Mouse (Mus musculus): ENCODE measurements at regions not wholly inside any gene's neighbourhood (a gene's known extent, or its start where the extent isn't known, plus 50 kb on each side); places are given as distances from the start of the nearest gene placed in this dataset.
A peak's percentile ranks its signal among the peaks of the same experiment; 100 is the strongest.

- no peak for TF ChIP-seq CTCF (IDR thresholded peaks at IDR 0.05)
- intact Hi-C loops (cut with DNase I): no loop called here
- DNase-seq: no peak
- Histone ChIP-seq H3K4me3 (no peak overlapping the region), H3K27ac (no peak overlapping the region)
Observed at GRCm38 (mm10) chr11:8061573-8061972, 602.8 kb downstream of the Tns3 start.

- Histone ChIP-seq H3K27ac (0 out of 2 replicates have a peak overlapping the region, but pooled peaks have one; percentile 28), H3K4me3 (no peak overlapping the region)
- TF ChIP-seq CTCF (IDR thresholded peaks at IDR 0.05): no peak
- DNase-seq: no peak
- intact Hi-C loops (cut with DNase I): no loop called here
Observed at GRCm38 (mm10) chr11:8051499-8051898, 612.8 kb downstream of the Tns3 start.

- no peak for TF ChIP-seq CTCF (IDR thresholded peaks at IDR 0.05)
- DNase-seq: no peak
- H3K27ac ChIP-seq: no peak overlapping the region
- no peak overlapping the region for H3K4me3 ChIP-seq
- intact Hi-C loops (cut with DNase I): no loop called here
Observed at GRCm38 (mm10) chr11:8045086-8045485, 619.2 kb downstream of the Tns3 start.

GRCm38 (mm10) chr11:8030119-8030518 lies 634.2 kb downstream of the Tns3 start:
- intact Hi-C loops (cut with DNase I): no loop called here
- no peak overlapping the region for H3K4me3 ChIP-seq
- no peak for DNase-seq
- H3K27ac ChIP-seq: no peak overlapping the region
- no peak for TF ChIP-seq CTCF (IDR thresholded peaks at IDR 0.05)

GRCm38 (mm10) chr11:8007801-8008200 lies 656.5 kb downstream of the Tns3 start:
- Histone ChIP-seq H3K27ac (no peak overlapping the region), H3K4me3 (no peak overlapping the region)
- intact Hi-C loops (cut with DNase I): no loop called here
- no peak for DNase-seq
- TF ChIP-seq CTCF (IDR thresholded peaks at IDR 0.05): no peak

GRCm38 (mm10) chr11:7981031-7981430 lies 683.3 kb downstream of the Tns3 start:
- intact Hi-C loops (cut with DNase I): no loop called here
- no peak for TF ChIP-seq CTCF (IDR thresholded peaks at IDR 0.05)
- H3K27ac ChIP-seq: no peak overlapping the region
- no peak overlapping the region for H3K4me3 ChIP-seq
- DNase-seq: no peak

- TF ChIP-seq CTCF (IDR thresholded peaks at IDR 0.05): no peak
Observed at GRCm38 (mm10) chr11:7975845-7976244, 688.5 kb downstream of the Tns3 start.

GRCm38 (mm10) chr11:7949931-7950330 lies 714.4 kb downstream of the Tns3 start:
- TF ChIP-seq CTCF (IDR thresholded peaks at IDR 0.05): no peak
- H3K27ac ChIP-seq: no peak overlapping the region
- intact Hi-C loops (cut with DNase I): no loop called here
- no peak for DNase-seq
- H3K4me3 ChIP-seq: no peak overlapping the region

More at GRCm38 (mm10) chr11:7975845-7976244, 688.5 kb downstream of the Tns3 start:
- DNase-seq: no peak
- H3K4me3 ChIP-seq: no peak overlapping the region
- intact Hi-C loops (cut with DNase I): no loop called here
- H3K27ac ChIP-seq: no peak overlapping the region

- no peak overlapping the region for H3K27ac ChIP-seq
- no peak overlapping the region for H3K4me3 ChIP-seq
- no peak for TF ChIP-seq CTCF (IDR thresholded peaks at IDR 0.05)
- intact Hi-C loops (cut with DNase I): no loop called here
- no peak for DNase-seq
Observed at GRCm38 (mm10) chr11:7949201-7949875, 715.0 kb downstream of the Tns3 start.

- DNase-seq: peak; percentile 46
- H3K27ac ChIP-seq: no peak overlapping the region
- no peak for TF ChIP-seq CTCF (IDR thresholded peaks at IDR 0.05)
- intact Hi-C loops (cut with DNase I): no loop called here
- no peak overlapping the region for H3K4me3 ChIP-seq
Observed at GRCm38 (mm10) chr11:7944956-7945515, 719.3 kb downstream of the Tns3 start.

GRCm38 (mm10) chr11:7944373-7944772 lies 720.0 kb downstream of the Tns3 start:
- DNase-seq: no peak
- no peak overlapping the region for H3K27ac ChIP-seq
- H3K4me3 ChIP-seq: no peak overlapping the region
- TF ChIP-seq CTCF (IDR thresholded peaks at IDR 0.05): no peak
- intact Hi-C loops (cut with DNase I): no loop called here

GRCm38 (mm10) chr11:7933611-7934010 lies 719.9 kb upstream of the Igfbp3 start:
- no peak for TF ChIP-seq CTCF (IDR thresholded peaks at IDR 0.05)
- Histone ChIP-seq H3K27ac (no peak overlapping the region), H3K4me3 (no peak overlapping the region)
- DNase-seq: no peak
- intact Hi-C loops (cut with DNase I): no loop called here

- intact Hi-C loops (cut with DNase I): no loop called here
Observed at GRCm38 (mm10) chr11:7932638-7933037, 718.9 kb upstream of the Igfbp3 start.

More at GRCm38 (mm10) chr11:7932638-7933037, 718.9 kb upstream of the Igfbp3 start:
- no peak for DNase-seq
- TF ChIP-seq CTCF (IDR thresholded peaks at IDR 0.05): no peak
- no peak overlapping the region for H3K27ac ChIP-seq
- H3K4me3 ChIP-seq: no peak overlapping the region
